Mouse (Mus musculus): ENCODE data around the gene Tmem190.
"Not testable (repeated sequence)": the region's sequence is repeated elsewhere in the genome, so short reads cannot be mapped to it uniquely, and the experiment has no call there.

The Tmem190 gene

DNA sequence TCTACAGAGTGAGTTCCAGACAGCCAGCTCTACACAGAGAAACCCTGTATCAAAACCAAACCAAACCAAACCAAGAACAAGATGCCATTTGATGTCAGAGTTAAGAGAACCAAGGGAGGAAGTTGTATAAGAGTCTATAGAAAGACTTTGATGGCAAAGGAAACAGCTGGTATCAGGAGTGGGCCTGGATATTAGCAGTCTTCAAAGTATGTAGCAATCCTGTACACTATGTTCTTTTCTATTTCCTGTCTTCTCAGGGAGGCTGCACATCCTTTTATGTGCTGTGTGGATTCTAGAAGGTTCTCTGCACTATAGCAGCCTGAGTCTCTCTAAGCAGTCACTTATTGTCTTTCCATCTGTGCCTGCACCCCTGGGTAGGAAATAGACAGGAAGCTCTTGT, 33.8 kb downstream of the Tmem190 start:
- DNase-seq, result no peak

DNA sequence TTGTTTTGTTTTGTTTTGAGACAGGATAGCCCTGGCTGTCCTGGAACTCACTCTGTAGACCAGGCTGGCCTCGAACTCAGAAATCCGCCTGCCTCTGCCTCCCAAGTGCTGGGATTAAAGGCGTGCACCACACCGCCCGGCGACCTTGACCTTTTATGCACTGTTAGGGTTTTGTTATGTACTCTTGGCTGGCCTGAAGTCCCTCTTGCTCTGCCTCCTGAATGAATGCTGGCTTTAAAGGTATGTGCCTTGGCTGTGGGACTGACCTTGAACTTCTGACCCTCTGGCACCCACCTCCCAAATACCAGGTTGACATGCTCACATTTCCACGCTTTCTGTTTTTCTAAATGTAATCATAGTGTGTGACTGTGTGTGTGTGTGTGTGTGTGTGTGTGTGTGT, 38.2 kb downstream of the Tmem190 start:
- DNase-seq, result not testable (repeated sequence)

DNA sequence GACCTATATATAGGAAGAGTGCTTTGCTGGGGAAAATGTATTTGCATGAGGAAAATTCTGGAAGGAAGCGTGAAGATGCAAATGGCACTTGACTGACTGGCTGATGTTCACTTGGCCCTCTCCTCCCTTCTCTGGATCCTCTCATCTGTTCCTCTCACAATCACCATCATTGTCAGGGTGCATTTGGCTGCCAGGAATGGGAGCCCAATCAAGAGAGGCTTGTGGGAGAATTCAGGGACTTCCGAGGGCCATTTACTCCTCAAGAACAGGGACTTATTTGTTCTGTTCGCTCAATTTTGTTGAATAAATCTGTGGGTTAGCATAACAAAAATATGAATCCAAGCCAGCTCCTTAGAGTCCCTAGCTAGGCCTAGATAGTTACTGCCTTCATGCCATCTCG, 39.0 kb downstream of the Tmem190 start:
- no peak for DNase-seq

DNA sequence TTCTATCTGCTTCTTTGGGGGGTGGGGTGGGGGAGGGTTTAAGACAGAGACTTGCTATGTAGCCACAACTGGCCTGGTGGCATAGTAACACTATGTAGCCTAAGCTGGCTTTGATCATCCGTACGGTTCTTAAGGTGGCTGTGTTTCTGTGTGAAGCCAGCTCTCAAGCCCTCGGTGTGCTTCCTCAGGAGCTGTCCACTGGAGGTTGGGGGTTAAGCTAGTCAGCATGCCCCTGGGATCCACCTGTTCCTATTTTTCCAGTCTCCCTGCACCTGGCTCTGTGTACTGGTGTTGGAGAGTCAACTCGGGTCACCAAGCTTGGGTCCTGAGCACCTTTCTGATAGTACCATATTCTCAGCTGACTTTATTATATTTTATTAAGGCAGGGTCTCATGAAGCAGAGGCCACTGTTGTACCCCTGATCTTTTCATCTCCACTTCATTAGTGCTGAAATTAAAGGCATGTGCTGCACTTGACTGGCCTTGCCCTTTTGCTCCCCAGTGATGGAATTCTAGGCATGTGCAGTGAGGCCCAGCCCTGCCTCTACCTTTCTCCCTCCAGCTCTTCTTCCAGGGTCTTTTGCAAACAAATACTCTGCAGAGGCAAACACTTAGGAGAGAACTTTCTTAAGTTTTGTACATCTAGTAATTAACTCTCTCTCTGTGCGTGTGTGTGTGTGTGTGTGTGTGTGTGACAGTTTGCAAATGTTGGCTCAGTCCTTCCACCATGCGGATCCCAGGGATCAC, 39.6 kb downstream of the Tmem190 start:
- DNase-seq, result no peak

DNA sequence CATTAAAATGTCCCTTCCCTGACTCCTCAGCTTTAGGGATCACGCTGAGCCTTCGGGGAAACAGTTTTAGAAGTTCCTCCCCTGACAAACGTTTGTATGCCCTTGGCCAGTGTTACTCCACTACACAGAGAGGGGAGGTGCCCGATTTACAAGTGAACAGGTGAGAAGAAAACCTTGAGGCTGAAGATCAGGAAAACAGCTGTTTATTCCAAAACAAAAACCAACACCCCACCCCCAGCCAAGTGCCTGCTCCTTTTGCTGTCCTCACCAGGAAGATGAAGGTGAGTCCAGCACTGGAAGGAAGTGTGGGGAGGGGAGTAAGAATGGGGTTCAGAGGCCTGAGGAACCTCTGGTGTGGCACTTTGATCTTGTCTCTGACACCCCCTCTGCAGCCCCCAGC, 42.6 kb downstream of the Tmem190 start:
- DNase-seq, result no peak

DNA sequence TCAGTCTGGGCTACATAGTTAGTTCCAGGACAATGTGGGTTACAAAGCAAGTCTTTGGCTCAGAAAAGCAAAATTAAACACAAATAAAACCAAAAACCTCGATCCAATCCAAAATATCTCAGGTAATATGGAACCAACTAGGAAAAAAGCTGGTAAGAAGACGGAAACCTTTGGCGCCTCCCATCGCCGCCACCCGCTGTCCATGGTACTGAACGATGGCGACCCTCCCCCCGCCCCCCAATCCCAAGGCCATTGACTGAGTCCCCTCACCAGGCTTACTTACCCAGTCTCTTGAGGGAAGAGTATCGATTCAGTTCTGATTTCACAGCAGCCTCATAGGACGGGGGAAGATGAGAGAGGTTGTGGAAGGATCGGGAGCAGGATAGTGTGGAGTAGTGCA, 47.7 kb downstream of the Tmem190 start:
- no peak for DNase-seq

All from cerebellum, adult 18-20 months (tissue).